In genomic region chr2:158368313-158368712, GRCm38 (mm10) we compare ENCODE assay signal across 29 mouse cellular contexts. TPM values are rescaled to one million over a fixed set of nuclear protein-coding genes. Genes with fewer than 3 reads are reported as not detected.
"Had no signal": no experiment of that assay in that cellular context is flagged by ENCODE, and none has a peak within 500 bp of the region (broad histone marks: within the 10 kb centered on the region; RNA-seq: fewer than 3 reads in every experiment).

No protein-coding gene starts in this region.

- H3K27me3 ChIP-seq: limb, embryonic 12.5 days; limb, embryonic 15.5 days; lung, embryonic 15.5 days; midbrain, embryonic 13.5 days; neural tube, embryonic 12.5 days had no signal

- ATAC-seq: liver, embryonic 12.5 days; lung, postnatal 0 days; midbrain, embryonic 13.5 days; midbrain, embryonic 15.5 days had no signal

- H3K4me2 ChIP-seq: limb, embryonic 12.5 days; limb, embryonic 13.5 days; limb, embryonic 15.5 days; liver, embryonic 12.5 days; liver, embryonic 13.5 days; liver, embryonic 15.5 days; lung, embryonic 14.5 days; lung, embryonic 15.5 days; midbrain, embryonic 12.5 days; midbrain, embryonic 13.5 days; midbrain, embryonic 15.5 days; neural tube, embryonic 12.5 days had no signal

- DNase-seq: left cerebral cortex, postnatal 4 days; liver; liver, embryonic 13.5 days; lung, adult 18-20 months; lung, adult 2 months; lung, embryonic 14.5 days; lung, postnatal 10 days; lung, postnatal 14 days; lung, postnatal 36 days; lung, postnatal 4 days; midbrain, embryonic 14.5 days had no signal

- H3K4me3 ChIP-seq: left cerebral cortex, adult 2 months; limb, embryonic 10.5 days; limb, embryonic 12.5 days; limb, embryonic 13.5 days; limb, embryonic 15.5 days; liver, embryonic 12.5 days; liver, embryonic 13.5 days; liver, embryonic 15.5 days; lung, embryonic 15.5 days; megakaryocyte, embryonic 14.5 days; midbrain, embryonic 10.5 days; midbrain, embryonic 12.5 days; midbrain, embryonic 13.5 days; midbrain, embryonic 15.5 days; myocyte; neural tube, embryonic 12.5 days had no signal

- H3K9me3 ChIP-seq: limb, embryonic 10.5 days; limb, embryonic 12.5 days; limb, embryonic 13.5 days; limb, embryonic 15.5 days; liver, embryonic 12.5 days; liver, embryonic 13.5 days; liver, embryonic 15.5 days; lung, embryonic 15.5 days; midbrain, embryonic 10.5 days; midbrain, embryonic 12.5 days; midbrain, embryonic 13.5 days; midbrain, embryonic 15.5 days; neural tube, embryonic 12.5 days had no signal

- H3K4me1 ChIP-seq: limb, embryonic 10.5 days; limb, embryonic 12.5 days; limb, embryonic 13.5 days; limb, embryonic 15.5 days; liver, embryonic 13.5 days; midbrain, embryonic 12.5 days; midbrain, embryonic 13.5 days; midbrain, embryonic 15.5 days; neural tube, embryonic 12.5 days had no signal

- H3K36me3 ChIP-seq: limb, embryonic 10.5 days; limb, embryonic 12.5 days; limb, embryonic 13.5 days; limb, embryonic 15.5 days; liver, embryonic 12.5 days; liver, embryonic 13.5 days; liver, embryonic 15.5 days; lung, embryonic 15.5 days; midbrain, embryonic 10.5 days; midbrain, embryonic 12.5 days; midbrain, embryonic 13.5 days; midbrain, embryonic 15.5 days; neural tube, embryonic 12.5 days had no signal

- H3K27ac ChIP-seq: left cerebral cortex, adult 2 months; limb, embryonic 10.5 days; limb, embryonic 12.5 days; limb, embryonic 13.5 days; limb, embryonic 15.5 days; liver, embryonic 12.5 days; liver, embryonic 13.5 days; liver, embryonic 14.5 days; liver, embryonic 15.5 days; lung, embryonic 15.5 days; macrophage; midbrain, embryonic 10.5 days; midbrain, embryonic 12.5 days; midbrain, embryonic 13.5 days; midbrain, embryonic 15.5 days; neural tube, embryonic 12.5 days had no signal

- H3K9ac ChIP-seq: limb, embryonic 12.5 days; limb, embryonic 13.5 days; limb, embryonic 15.5 days; liver, embryonic 12.5 days; liver, embryonic 13.5 days; liver, embryonic 14.5 days; liver, embryonic 15.5 days; lung, embryonic 14.5 days; lung, embryonic 15.5 days; midbrain, embryonic 12.5 days; midbrain, embryonic 13.5 days; midbrain, embryonic 15.5 days; neural tube, embryonic 12.5 days had no signal

RNA-seq across cellular contexts. Expression of gene Snhg11, which starts 7.1 kb away (rescaled TPM):
- polyA plus RNA-seq: myocyte had no signal
